Mouse (Mus musculus): ENCODE measurements around the gene Pex5. TPM values are rescaled to one million over a fixed set of nuclear protein-coding genes. Genes with fewer than 3 reads are reported as not detected.

Gene Pex5
- polyA plus RNA-seq, 1 experiment from 2014 or later = 48.5 TPM

- Histone ChIP-seq H3K4me2 (ENCODE audit: low read depth, low read length) (no peak overlapping the region), H3K27me3 (replicated peaks; ENCODE audit: control insufficient read depth, insufficient read depth, low read length) (no peaks in the 10 kb centered on the region), H3K4me1 (ENCODE audit: control insufficient read depth, insufficient read depth, low read length) (no peaks in the 10 kb centered on the region), H3K4me3 (ENCODE audit: low read length) (no peak overlapping the region), H3K9me3 (ENCODE audit: control insufficient read depth, low read length) (no peaks in the 10 kb centered on the region), H3K27ac (ENCODE audit: low read length) (no peak overlapping the region), H3K9ac (ENCODE audit: low read depth, low read length) (no peak overlapping the region), H3K36me3 (ENCODE audit: control insufficient read depth, insufficient read depth, low read length) (no peaks in the 10 kb centered on the region)
- WGBS = 29% methylated on average over 10 of the region's 10 CpGs
- ATAC-seq = no peak
Observed at GRCm38 (mm10) chr6:124379331-124379730, 35.5 kb downstream of the Pex5 start.

GRCm38 (mm10) chr6:124377494-124378255, 37.2 kb downstream of the Pex5 start:
- Histone ChIP-seq H3K9me3 (ENCODE audit: control insufficient read depth, low read length) (no peaks in the 10 kb centered on the region), H3K9ac (ENCODE audit: low read depth, low read length) (no peak overlapping the region), H3K27me3 (replicated peaks; ENCODE audit: control insufficient read depth, insufficient read depth, low read length) (no peaks in the 10 kb centered on the region), H3K4me2 (ENCODE audit: low read depth, low read length) (no peak overlapping the region), H3K27ac (ENCODE audit: low read length) (no peak overlapping the region), H3K4me3 (ENCODE audit: low read length) (no peak overlapping the region), H3K4me1 (ENCODE audit: control insufficient read depth, insufficient read depth, low read length) (no peaks in the 10 kb centered on the region), H3K36me3 (ENCODE audit: control insufficient read depth, insufficient read depth, low read length) (no peaks in the 10 kb centered on the region)
- 68% methylated on average over 4 of the region's 4 CpGs for WGBS
- ATAC-seq = peak; percentile 81

GRCm38 (mm10) chr6:124376311-124376710, 38.6 kb downstream of the Pex5 start:
- Histone ChIP-seq H3K9ac (ENCODE audit: low read depth, low read length) (no peak overlapping the region), H3K4me2 (ENCODE audit: low read depth, low read length) (no peak overlapping the region), H3K36me3 (ENCODE audit: control insufficient read depth, insufficient read depth, low read length) (no peaks in the 10 kb centered on the region), H3K4me1 (ENCODE audit: control insufficient read depth, insufficient read depth, low read length) (no peaks in the 10 kb centered on the region), H3K9me3 (ENCODE audit: control insufficient read depth, low read length) (no peaks in the 10 kb centered on the region), H3K4me3 (ENCODE audit: low read length) (no peak overlapping the region), H3K27ac (ENCODE audit: low read length) (no peak overlapping the region), H3K27me3 (replicated peaks; ENCODE audit: control insufficient read depth, insufficient read depth, low read length) (no peaks in the 10 kb centered on the region)
- WGBS = 89% methylated on average over 5 of the region's 5 CpGs
- ATAC-seq = no peak

GRCm38 (mm10) chr6:124375435-124375884, 39.4 kb downstream of the Pex5 start:
- 60% methylated on average over 11 of the region's 11 CpGs for WGBS
- H3K9me3 ChIP-seq (ENCODE audit: control insufficient read depth, low read length) = no peaks in the 10 kb centered on the region
- H3K36me3 ChIP-seq (ENCODE audit: control insufficient read depth, insufficient read depth, low read length) = no peaks in the 10 kb centered on the region
- no peaks in the 10 kb centered on the region for H3K27me3 ChIP-seq (replicated peaks; ENCODE audit: control insufficient read depth, insufficient read depth, low read length)
- no peaks in the 10 kb centered on the region for H3K4me1 ChIP-seq (ENCODE audit: control insufficient read depth, insufficient read depth, low read length)
- H3K4me3 ChIP-seq (ENCODE audit: low read length) = no peak overlapping the region
- no peak overlapping the region for H3K9ac ChIP-seq (ENCODE audit: low read depth, low read length)
- ATAC-seq = peak; percentile 73
- H3K27ac ChIP-seq (ENCODE audit: low read length) = peak overlapping the region; percentile 31; the same call in 1 of the 2 replicates
- H3K4me2 ChIP-seq (ENCODE audit: low read depth, low read length) = no peak overlapping the region

- Histone ChIP-seq H3K36me3 (ENCODE audit: control insufficient read depth, insufficient read depth, low read length) (no peaks in the 10 kb centered on the region), H3K9me3 (ENCODE audit: control insufficient read depth, low read length) (no peaks in the 10 kb centered on the region), H3K4me3 (ENCODE audit: low read length) (no peak overlapping the region), H3K27ac (ENCODE audit: low read length) (no peak overlapping the region), H3K27me3 (replicated peaks; ENCODE audit: control insufficient read depth, insufficient read depth, low read length) (no peaks in the 10 kb centered on the region), H3K4me2 (ENCODE audit: low read depth, low read length) (no peak overlapping the region), H3K9ac (ENCODE audit: low read depth, low read length) (no peak overlapping the region), H3K4me1 (ENCODE audit: control insufficient read depth, insufficient read depth, low read length) (no peaks in the 10 kb centered on the region)
- WGBS = 79% methylated on average over 4 of the region's 4 CpGs
- ATAC-seq = no peak
Observed at GRCm38 (mm10) chr6:124374683-124375082, 40.2 kb downstream of the Pex5 start.

GRCm38 (mm10) chr6:124373584-124374206, 41.2 kb downstream of the Pex5 start:
- Histone ChIP-seq H3K9ac (ENCODE audit: low read depth, low read length) (no peak overlapping the region), H3K4me2 (ENCODE audit: low read depth, low read length) (no peak overlapping the region), H3K4me1 (ENCODE audit: control insufficient read depth, insufficient read depth, low read length) (no peaks in the 10 kb centered on the region), H3K36me3 (ENCODE audit: control insufficient read depth, insufficient read depth, low read length) (no peaks in the 10 kb centered on the region), H3K27me3 (replicated peaks; ENCODE audit: control insufficient read depth, insufficient read depth, low read length) (no peaks in the 10 kb centered on the region), H3K27ac (ENCODE audit: low read length) (no peak overlapping the region), H3K4me3 (ENCODE audit: low read length) (no peak overlapping the region), H3K9me3 (ENCODE audit: control insufficient read depth, low read length) (no peaks in the 10 kb centered on the region)
- whole genome bisulfite sequencing = 87% methylated on average over 6 of the region's 6 CpGs
- ATAC-seq = no peak

GRCm38 (mm10) chr6:124364328-124364727, 50.5 kb downstream of the Pex5 start:
- Histone ChIP-seq H3K27ac (ENCODE audit: low read length) (no peak overlapping the region), H3K27me3 (replicated peaks; ENCODE audit: control insufficient read depth, insufficient read depth, low read length) (no peaks in the 10 kb centered on the region), H3K4me1 (ENCODE audit: control insufficient read depth, insufficient read depth, low read length) (no peaks in the 10 kb centered on the region), H3K9ac (ENCODE audit: low read depth, low read length) (no peak overlapping the region), H3K4me2 (ENCODE audit: low read depth, low read length) (no peak overlapping the region), H3K9me3 (ENCODE audit: control insufficient read depth, low read length) (no peaks in the 10 kb centered on the region), H3K36me3 (ENCODE audit: control insufficient read depth, insufficient read depth, low read length) (no peaks in the 10 kb centered on the region), H3K4me3 (ENCODE audit: low read length) (no peak overlapping the region)
- ATAC-seq = no peak
- 52% methylated on average over 5 of the region's 5 CpGs for WGBS

GRCm38 (mm10) chr6:124360549-124360948, 54.3 kb downstream of the Pex5 start:
- Histone ChIP-seq H3K27me3 (replicated peaks; ENCODE audit: control insufficient read depth, insufficient read depth, low read length) (no peaks in the 10 kb centered on the region), H3K27ac (ENCODE audit: low read length) (no peak overlapping the region), H3K36me3 (ENCODE audit: control insufficient read depth, insufficient read depth, low read length) (no peaks in the 10 kb centered on the region), H3K9ac (ENCODE audit: low read depth, low read length) (no peak overlapping the region), H3K4me2 (ENCODE audit: low read depth, low read length) (no peak overlapping the region), H3K4me1 (ENCODE audit: control insufficient read depth, insufficient read depth, low read length) (no peaks in the 10 kb centered on the region), H3K9me3 (ENCODE audit: control insufficient read depth, low read length) (no peaks in the 10 kb centered on the region), H3K4me3 (ENCODE audit: low read length) (no peak overlapping the region)
- no peak for ATAC-seq
- WGBS = 48% methylated on average over 6 of the region's 6 CpGs

GRCm38 (mm10) chr6:124358953-124359352, 55.9 kb downstream of the Pex5 start:
- no peak overlapping the region for H3K9ac ChIP-seq (ENCODE audit: low read depth, low read length)
- no peaks in the 10 kb centered on the region for H3K27me3 ChIP-seq (replicated peaks; ENCODE audit: control insufficient read depth, insufficient read depth, low read length)
- ATAC-seq = no peak
- H3K27ac ChIP-seq (ENCODE audit: low read length) = no peak overlapping the region
- H3K4me1 ChIP-seq (ENCODE audit: control insufficient read depth, insufficient read depth, low read length) = no peaks in the 10 kb centered on the region
- H3K9me3 ChIP-seq (ENCODE audit: control insufficient read depth, low read length) = no peaks in the 10 kb centered on the region
- H3K4me3 ChIP-seq (ENCODE audit: low read length) = no peak overlapping the region
- H3K36me3 ChIP-seq (ENCODE audit: control insufficient read depth, insufficient read depth, low read length) = no peaks in the 10 kb centered on the region
- 82% methylated on average over 6 of the region's 6 CpGs for WGBS
- no peak overlapping the region for H3K4me2 ChIP-seq (ENCODE audit: low read depth, low read length)
